ENCODE assay signal across 8 mouse cellular contexts in genomic region chr17:21488760-21489499, GRCm38 (mm10). TPM values are rescaled to one million over a fixed set of nuclear protein-coding genes. Genes with fewer than 3 reads are reported as not detected.
DNase-seq lines count a peak whose midpoint lies in the region; ATAC-seq and TF ChIP-seq lines count a peak whose summit lies in the region.

Gene Zfp53, plus strand, starts transcription at chr17:21488998.

- TF ChIP-seq EP300 in CH12.LX (IDR thresholded peaks at IDR 0.05; ENCODE audit: low read length), result no peak

- in situ Hi-C loops in CH12.LX (cut with MboI; ENCODE audit: low pct_ligation_motif_present, low pct_unique_long_range_greater_than_20kb, low sequenced_read_pairs), result no loop called here

- no peak for TF ChIP-seq RAD21 in CH12.LX (IDR thresholded peaks at IDR 0.05; ENCODE audit: low read depth, low read length)

- peaks cover 2 to 14% of the 10 kb centered on the region in 2 experiments; a peak in 1 of 4 replicates for H3K4me1 ChIP-seq in CH12.LX (ENCODE audit: control insufficient read depth in 1 of 2, insufficient read depth in 2 of 2)
- H3K4me1 ChIP-seq in forebrain, embryonic 11.5 days (replicated peaks; ENCODE audit: control insufficient read depth, insufficient read depth, low read length), result no peaks in the 10 kb centered on the region
- H3K4me1 ChIP-seq in heart, embryonic 16.5 days (ENCODE audit: control insufficient read depth, insufficient read depth, low read length), result peaks cover 7% of the 10 kb centered on the region
- H3K4me1 ChIP-seq in liver, embryonic 15.5 days (replicated peaks), result peaks cover 20% of the 10 kb centered on the region
- no peaks in the 10 kb centered on the region for H3K4me1 ChIP-seq in neural tube, embryonic 12.5 days

- peak within 1 kb of the TSS; percentile 84 for H3K27ac ChIP-seq in CH12.LX (ENCODE audit: insufficient read depth, low read depth)
- peak within 1 kb of the TSS; percentile 50 for H3K27ac ChIP-seq in forebrain, embryonic 11.5 days (ENCODE audit: low read depth, low read length)
- H3K27ac ChIP-seq in heart, embryonic 16.5 days (ENCODE audit: low read length), result peak within 1 kb of the TSS; percentile 83
- H3K27ac ChIP-seq in liver, embryonic 15.5 days (replicated peaks), result peak within 1 kb of the TSS; percentile 69
- H3K27ac ChIP-seq in neural tube, embryonic 12.5 days, result no peak within 1 kb of the TSS

- H3K4me2 ChIP-seq in CH12.LX (ENCODE audit: insufficient read depth, low read depth, poor library complexity, severe bottlenecking), result peak within 1 kb of the TSS; percentile 100
- peak within 1 kb of the TSS; percentile 63 for H3K4me2 ChIP-seq in forebrain, embryonic 11.5 days (ENCODE audit: low read depth, low read length, severe bottlenecking)
- peak within 1 kb of the TSS; percentile 64 for H3K4me2 ChIP-seq in heart, embryonic 16.5 days (ENCODE audit: low read depth, low read length)
- peak within 1 kb of the TSS; percentile 80 for H3K4me2 ChIP-seq in liver, embryonic 15.5 days
- H3K4me2 ChIP-seq in neural tube, embryonic 12.5 days (replicated peaks), result peak within 1 kb of the TSS; percentile 77

- peak; percentile 100 for ATAC-seq in forebrain, embryonic 11.5 days (replicated peaks; ENCODE audit: low FRiP score)
- ATAC-seq in heart, embryonic 16.5 days (replicated peaks; ENCODE audit: extremely low read depth, insufficient read depth, low FRiP score), result peak; percentile 100
- ATAC-seq in liver, embryonic 15.5 days (ENCODE audit: insufficient read depth), result peak; percentile 100
- peak; percentile 99 for ATAC-seq in neural tube, embryonic 12.5 days (ENCODE audit: low FRiP score, low read depth)

- H3K4me3 ChIP-seq in CH12.LX (replicated peaks in 1 of 3; ENCODE audit: low read depth in 2 of 3, low read length in 2 of 3, poor library complexity in 1 of 3), result peak within 1 kb of the TSS; percentile 88 to 92 (median 92)
- peak within 1 kb of the TSS; percentile 71 for H3K4me3 ChIP-seq in forebrain, embryonic 11.5 days (ENCODE audit: low read depth, low read length)
- H3K4me3 ChIP-seq in heart, embryonic 16.5 days (ENCODE audit: low read length), result peak within 1 kb of the TSS; percentile 89
- H3K4me3 ChIP-seq in liver, embryonic 15.5 days (replicated peaks), result peak within 1 kb of the TSS; percentile 78
- peak within 1 kb of the TSS; percentile 66 for H3K4me3 ChIP-seq in neural tube, embryonic 12.5 days

- peaks cover 3% of the 10 kb centered on the region for H3K27me3 ChIP-seq in CH12.LX (replicated peaks)
- no peaks in the 10 kb centered on the region for H3K27me3 ChIP-seq in forebrain, embryonic 11.5 days (ENCODE audit: control insufficient read depth, insufficient read depth, low read length)
- H3K27me3 ChIP-seq in heart, embryonic 16.5 days (ENCODE audit: control insufficient read depth, insufficient read depth, low read length), result no peaks in the 10 kb centered on the region
- H3K27me3 ChIP-seq in liver, embryonic 15.5 days, result no peaks in the 10 kb centered on the region
- no peaks in the 10 kb centered on the region for H3K27me3 ChIP-seq in neural tube, embryonic 12.5 days (replicated peaks)

- peak within 1 kb of the TSS; percentile 79 for H3K9ac ChIP-seq in CH12.LX (ENCODE audit: insufficient read depth, low read depth)
- H3K9ac ChIP-seq in forebrain, embryonic 11.5 days (ENCODE audit: low read length), result peak within 1 kb of the TSS; percentile 76
- peak within 1 kb of the TSS; percentile 85 for H3K9ac ChIP-seq in heart, embryonic 16.5 days (ENCODE audit: low read length)
- H3K9ac ChIP-seq in liver, embryonic 15.5 days, result peak within 1 kb of the TSS; percentile 65
- H3K9ac ChIP-seq in neural tube, embryonic 12.5 days, result peak within 1 kb of the TSS; percentile 64

- peaks cover 6 to 7% of the 10 kb centered on the region in 2 experiments for H3K36me3 ChIP-seq in CH12.LX (replicated peaks in 1 of 2; ENCODE audit: control insufficient read depth in 1 of 2, insufficient read depth in 1 of 2, low read length in 1 of 2)
- H3K36me3 ChIP-seq in forebrain, embryonic 11.5 days (ENCODE audit: control insufficient read depth, insufficient read depth, low read length), result no peaks in the 10 kb centered on the region
- H3K36me3 ChIP-seq in heart, embryonic 16.5 days (ENCODE audit: control insufficient read depth, insufficient read depth), result no peaks in the 10 kb centered on the region
- H3K36me3 ChIP-seq in liver, embryonic 15.5 days (replicated peaks), result 0 out of 2 replicates have a peak, but pooled peaks cover 5% of the 10 kb centered on the region
- peaks cover 4% of the 10 kb centered on the region; the same call in 1 of the 2 replicates for H3K36me3 ChIP-seq in neural tube, embryonic 12.5 days

- H3K79me2 ChIP-seq in CH12.LX (replicated peaks; ENCODE audit: control insufficient read depth, extremely low read depth, insufficient read depth, poor library complexity, severe bottlenecking), result peaks cover 30% of the 10 kb centered on the region

- dilution Hi-C loops in CH12.LX (cut with MboI; ENCODE audit: extremely low pct_ligation_motif_present, extremely low pct_unique_long_range_greater_than_20kb, low sequenced_read_pairs), result no loop called here

- peak; percentile 92 for DNase-seq in CH12.LX (ENCODE audit: extremely low read depth)
- peak; percentile 70 for DNase-seq in c-Kit-positive CD71-positive TER-119-negative erythroid progenitor cells, embryonic 14.5 days (ENCODE audit: low read depth)
- DNase-seq in forebrain, embryonic 11.5 days (ENCODE audit: low spot score), result peak; percentile 85
- DNase-seq in kidney, postnatal 36 days, result peak; percentile 92 to 93
- peak; percentile 91 for DNase-seq in telencephalon, adult 2 months (ENCODE audit: low read depth, low spot score)

- no peaks in the 10 kb centered on the region for H3K9me3 ChIP-seq in CH12.LX (replicated peaks; ENCODE audit: low read length)
- no peaks in the 10 kb centered on the region for H3K9me3 ChIP-seq in forebrain, embryonic 11.5 days (ENCODE audit: control insufficient read depth, low read length)
- no peaks in the 10 kb centered on the region for H3K9me3 ChIP-seq in heart, embryonic 16.5 days (replicated peaks; ENCODE audit: control insufficient read depth, low read length)
- H3K9me3 ChIP-seq in liver, embryonic 15.5 days (replicated peaks), result no peaks in the 10 kb centered on the region
- H3K9me3 ChIP-seq in neural tube, embryonic 12.5 days, result no peaks in the 10 kb centered on the region

- TF ChIP-seq POLR2A in CH12.LX (IDR thresholded peaks at IDR 0.05; ENCODE audit: low read depth, low read length), result peak; percentile 83

- WGBS in forebrain, embryonic 11.5 days, result 2% methylated on average over 34 of the region's 34 CpGs
- WGBS in heart, embryonic 16.5 days, result 1% methylated on average over 34 of the region's 34 CpGs
- WGBS in liver, embryonic 15.5 days (ENCODE audit: insufficient replicate concordance), result 2% methylated on average over 34 of the region's 34 CpGs
- 1% methylated on average over 34 of the region's 34 CpGs for WGBS in neural tube, embryonic 12.5 days

- no peak for TF ChIP-seq CTCF in CH12.LX (conservative IDR thresholded peaks at IDR 0.05 in 1 of 2, IDR thresholded peaks at IDR 0.05 in 1 of 2; ENCODE audit: low read depth in 2 of 2, low read length in 2 of 2)

TF ChIP-seq in CH12.LX, 34 proteins besides CTCF, POLR2A, EP300 and RAD21:
- peak; percentile 64 for TF ChIP-seq NELFE (IDR thresholded peaks at IDR 0.05; ENCODE audit: low read depth, low read length)
- peak; percentile 70 for TF ChIP-seq HCFC1 (IDR thresholded peaks at IDR 0.05; ENCODE audit: low read depth, low read length)
- TF ChIP-seq PAX5 (IDR thresholded peaks at IDR 0.05; ENCODE audit: low read length), result no peak
- no peak for TF ChIP-seq ZNF384 (IDR thresholded peaks at IDR 0.05; ENCODE audit: low read depth, low read length)
- TF ChIP-seq MXI1 (IDR thresholded peaks at IDR 0.05; ENCODE audit: low read depth, low read length), result peak; percentile 34; the same call in 1 of the 2 replicates
- peak; percentile 96 for TF ChIP-seq ELF1 (IDR thresholded peaks at IDR 0.05; ENCODE audit: low read depth, low read length)
- TF ChIP-seq NRF1 (IDR thresholded peaks at IDR 0.05; ENCODE audit: low read depth, low read length), result no peak
- peak; percentile 83 for TF ChIP-seq CHD2 (IDR thresholded peaks at IDR 0.05; ENCODE audit: low read length)
- TF ChIP-seq SIN3A (IDR thresholded peaks at IDR 0.05; ENCODE audit: low read length), result peak; percentile 41; the same call in 1 of the 2 replicates
- TF ChIP-seq ZMIZ1 (IDR thresholded peaks at IDR 0.05; ENCODE audit: low read depth, low read length), result 0 out of 2 replicates have a peak, but pooled peaks have one; percentile 73
- peak; percentile 88 for TF ChIP-seq TBP (conservative IDR thresholded peaks at IDR 0.05; ENCODE audit: low read depth, low read length)
- TF ChIP-seq TCF12 (IDR thresholded peaks at IDR 0.05; ENCODE audit: low read depth, low read length), result peak; percentile 13; the same call in 1 of the 2 replicates

RNA-seq across cellular contexts. Expression of gene Zfp53, which starts in this region (rescaled TPM):
- total RNA-seq in CH12.LX (2012; rRNA removed) (4.7 and 5.4 TPM in 2 replicates), CH12.LX (2014; rRNA removed) (8.4 and 9.6 TPM in 2 replicates)
- 2.4 and 3.7 TPM in 2 replicates for polyA plus RNA-seq in CH12.LX (2012; ENCODE audit: insufficient read length, low read depth)
- 9.6 TPM in 2 replicates for polyA plus RNA-seq in forebrain, embryonic 11.5 days (2014; fragmentation: Nextera tagmentation; extraction: Ambion mirVana)
- polyA plus RNA-seq in heart, embryonic 16.5 days (2015; fragmentation: Nextera tagmentation; extraction: Ambion mirVana), result 5.6 and 6.9 TPM in 2 replicates
- polyA plus RNA-seq in liver, embryonic 15.5 days (2015; fragmentation: Nextera tagmentation; extraction: Ambion mirVana), result 3.0 and 3.6 TPM in 2 replicates
- 8.1 and 9.5 TPM in 2 replicates for polyA plus RNA-seq in neural tube, embryonic 12.5 days (2016; fragmentation: Nextera tagmentation; extraction: Ambion mirVana)
